Mouse (Mus musculus) bone marrow, adult 2 months (tissue): Measurements from ENCODE around the gene Nkd1. TPM values are rescaled to one million over a fixed set of nuclear protein-coding genes. Genes with fewer than 3 reads are reported as not detected.

Source experiments
- H3K27ac ChIP-seq: fragments of 200-500 bp; 2 replicates; pipeline ENCODE4 v1.5.1; 2012; ENCODE audit warnings: low read depth, mild to moderate bottlenecking, control low read depth, inconsistent platforms, low read length; ENCODE audit not compliant: control insufficient read depth, poor library complexity, insufficient read depth
- H3K4me1 ChIP-seq: fragments of 200-500 bp; 2 replicates; pipeline ENCODE4 v1.6.1; 2011; ENCODE audit warnings: low read length; ENCODE audit not compliant: control insufficient read depth, insufficient read depth
- H3K4me3 ChIP-seq: fragments of 200-500 bp; replicated peaks from 2 replicates; pipeline ENCODE3; 2011; ENCODE audit warnings: mild to moderate bottlenecking, low read depth, low read length, control low read depth; ENCODE audit not compliant: control insufficient read depth
- CTCF ChIP-seq: fragments of 200-500 bp; IDR thresholded peaks from 2 replicates; pipeline ENCODE4 v1.5.1; 2011; ENCODE audit warnings: low read length, control low read depth; ENCODE audit not compliant: control insufficient read depth, insufficient read depth
- POLR2A ChIP-seq: fragments of 200-500 bp; IDR thresholded peaks from 2 replicates; pipeline ENCODE4 v1.6.1; 2011; ENCODE audit warnings: low read depth, mild to moderate bottlenecking, control low read depth, low read length, borderline replicate concordance; ENCODE audit not compliant: control insufficient read depth
- WGBS: fragments of 180-500 bp; shearing (Covaris S2); methylation state at CpG from one replicate; pipeline ENCODE4 v1.1.7; 2018; 5-methylcytosine and 5-hydroxymethylcytosine counted together
- polyA plus RNA-seq: library from polyadenylated mRNA; stranded (reverse); fragments of >200 nt; gene quantifications from 2 replicates; pipeline ENCODE4 v1.2.4, GENCODE M21; 2011; ENCODE audit warnings: low replicate concordance; ENCODE audit not compliant: missing spikeins, insufficient read depth, insufficient read length

The Nkd1 gene
- polyA plus RNA-seq, 1 experiment: not detected

DNA sequence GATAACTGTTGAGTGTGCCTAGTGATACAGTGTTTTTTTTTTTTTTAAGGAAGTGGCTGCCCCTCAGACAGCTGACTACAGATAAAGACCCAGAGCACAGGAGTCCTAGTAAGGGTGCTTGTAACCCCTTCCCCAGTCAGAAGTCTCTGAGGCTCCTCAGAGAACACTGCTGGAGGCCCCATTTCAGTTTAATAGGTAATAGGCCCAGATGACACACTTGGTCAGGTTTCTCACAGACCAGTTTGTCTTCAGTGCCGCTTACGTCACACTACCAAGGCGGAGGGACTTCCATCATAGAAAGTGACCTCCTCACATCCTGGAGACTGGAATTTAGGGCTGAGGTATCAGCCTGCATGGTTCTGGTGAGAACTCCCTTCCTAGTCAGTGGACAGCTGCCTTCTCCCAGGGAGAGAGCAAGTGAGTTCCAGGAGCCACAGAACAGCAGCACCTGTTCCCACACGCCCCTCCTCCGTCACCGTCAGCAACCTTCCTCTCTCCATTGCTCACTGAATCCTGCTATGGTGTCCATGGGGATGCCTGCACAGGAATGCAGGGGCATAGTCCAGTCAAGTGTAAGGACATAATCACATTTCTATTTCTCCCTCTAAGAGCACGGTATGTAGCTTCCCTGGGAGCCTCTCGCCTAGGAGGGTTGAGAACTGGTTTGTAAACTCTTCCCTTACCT is 67.2 kb downstream of the Nkd1 start:
- H3K4me3 ChIP-seq: no peak overlapping the region
- TF ChIP-seq POLR2A (no peak), CTCF (no peak)
- WGBS: 89% methylated on average over 8 of the region's 8 CpGs
- H3K4me1 ChIP-seq: no peaks in the 10 kb centered on the region
- no peak overlapping the region for H3K27ac ChIP-seq

DNA sequence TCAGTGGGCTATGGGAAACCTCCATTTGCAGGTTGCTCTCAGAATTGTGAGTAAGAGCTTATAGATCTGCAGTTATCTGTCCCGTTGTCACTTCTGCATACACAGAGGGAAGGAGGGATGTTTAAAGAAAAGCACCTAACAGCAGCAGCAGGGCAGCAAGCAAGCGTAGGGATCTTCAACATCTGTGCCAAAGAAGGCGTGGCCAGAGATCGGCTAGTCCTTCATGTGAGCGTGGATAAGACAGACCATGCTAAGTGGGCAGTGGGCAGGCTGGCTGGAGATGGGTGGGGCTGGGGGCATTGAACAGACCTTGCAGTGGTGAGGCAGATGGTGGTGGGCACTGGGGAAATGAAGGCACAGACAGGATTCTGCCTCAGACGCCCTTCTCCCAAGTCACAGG is 69.1 kb downstream of the Nkd1 start:
- no peak overlapping the region for H3K4me3 ChIP-seq
- WGBS: 77% methylated on average over 6 of the region's 6 CpGs
- no peaks in the 10 kb centered on the region for H3K4me1 ChIP-seq
- TF ChIP-seq POLR2A: no peak
- no peak for TF ChIP-seq CTCF
- H3K27ac ChIP-seq: no peak overlapping the region

DNA sequence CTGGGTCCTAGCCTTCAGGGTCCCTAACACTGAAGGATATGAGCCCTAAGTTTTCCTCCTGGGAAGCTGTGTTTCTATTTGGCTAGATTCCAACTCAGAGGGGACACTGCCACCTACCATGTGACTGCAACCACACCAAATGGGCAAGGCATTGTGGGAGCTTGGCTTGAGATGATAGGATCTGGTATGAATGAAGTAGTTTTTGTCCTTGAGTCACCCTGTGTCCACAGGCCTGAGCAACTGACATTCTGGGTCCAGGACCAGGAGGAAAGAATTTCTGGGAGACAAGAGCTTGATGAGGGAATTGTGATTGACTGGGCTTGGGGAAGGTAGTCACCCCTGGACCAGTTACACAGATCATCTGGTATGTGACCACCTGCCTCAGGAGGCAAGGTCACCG is 72.8 kb downstream of the Nkd1 start:
- Histone ChIP-seq H3K4me3 (no peak overlapping the region), H3K4me1 (no peaks in the 10 kb centered on the region), H3K27ac (no peak overlapping the region)
- TF ChIP-seq POLR2A (no peak), CTCF (no peak)
- WGBS: 91% methylated on average over 1 of the region's 1 CpGs

DNA sequence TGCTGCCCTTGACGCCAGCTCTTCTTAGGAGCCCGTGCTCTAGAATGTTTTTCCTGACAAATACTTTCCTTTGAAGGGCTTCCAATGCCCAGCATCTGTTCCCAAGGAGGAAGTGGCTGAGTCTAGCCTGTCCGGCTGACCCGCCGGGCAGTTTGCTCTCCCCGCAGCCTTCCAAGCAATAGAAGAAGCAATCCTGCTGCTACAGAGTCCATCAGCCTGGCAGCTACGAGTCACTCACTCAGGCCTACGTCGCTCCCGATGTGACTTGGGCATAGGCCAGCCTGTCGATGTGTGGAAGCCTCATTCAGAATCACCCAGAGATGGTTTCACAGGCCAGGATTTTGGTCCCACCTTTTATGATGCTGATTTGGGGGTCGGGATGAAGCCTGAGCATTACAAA is 74.9 kb downstream of the Nkd1 start:
- no peak for TF ChIP-seq CTCF
- TF ChIP-seq POLR2A: no peak
- Histone ChIP-seq H3K4me3 (no peak overlapping the region), H3K27ac (no peak overlapping the region), H3K4me1 (no peaks in the 10 kb centered on the region)
- WGBS: 86% methylated on average over 12 of the region's 12 CpGs

DNA sequence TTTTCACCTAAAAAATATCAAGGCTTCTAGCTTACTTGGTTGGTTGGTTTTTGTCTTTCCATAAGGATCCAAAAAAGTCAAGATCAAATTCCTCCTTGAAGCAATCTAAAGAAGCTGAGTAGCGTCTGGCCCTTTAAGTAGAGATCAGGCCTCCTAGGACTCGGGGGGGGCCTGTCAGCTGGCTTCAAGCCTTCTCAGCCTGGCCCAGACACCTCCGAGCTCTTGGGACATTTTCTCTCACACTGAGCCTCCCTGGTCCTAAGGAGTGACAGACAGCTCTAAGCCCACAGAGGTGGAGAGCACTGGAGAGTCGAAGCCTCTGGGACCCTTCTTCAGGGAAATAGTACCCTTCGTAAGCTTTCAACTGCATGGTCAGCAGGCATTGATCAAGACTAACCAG is 77.4 kb downstream of the Nkd1 start:
- Histone ChIP-seq H3K4me1 (no peaks in the 10 kb centered on the region), H3K4me3 (no peak overlapping the region), H3K27ac (no peak overlapping the region)
- no peak for TF ChIP-seq CTCF
- WGBS: 75% methylated on average over 5 of the region's 5 CpGs

DNA sequence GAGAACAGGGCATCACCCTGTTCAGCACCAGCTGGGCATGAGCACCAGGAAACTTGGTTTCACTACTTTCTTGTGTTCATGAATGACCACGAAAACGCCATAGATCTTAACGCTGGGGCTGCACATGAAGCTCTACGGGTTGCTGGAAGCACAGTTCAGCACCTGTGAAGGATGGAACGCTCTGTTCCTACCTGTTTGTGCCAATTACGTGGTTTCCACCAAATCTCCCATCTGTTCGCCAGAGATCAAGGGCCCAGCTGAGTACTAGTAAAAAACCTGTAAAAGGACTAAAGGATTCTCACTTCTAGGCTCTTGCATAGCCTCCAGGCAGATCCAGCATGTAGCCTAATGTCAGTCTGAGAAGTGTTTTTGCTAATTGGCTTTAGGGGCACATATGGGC is 78.3 kb downstream of the Nkd1 start:
- 66% methylated on average over 7 of the region's 7 CpGs for WGBS
- H3K4me1 ChIP-seq: no peaks in the 10 kb centered on the region

DNA sequence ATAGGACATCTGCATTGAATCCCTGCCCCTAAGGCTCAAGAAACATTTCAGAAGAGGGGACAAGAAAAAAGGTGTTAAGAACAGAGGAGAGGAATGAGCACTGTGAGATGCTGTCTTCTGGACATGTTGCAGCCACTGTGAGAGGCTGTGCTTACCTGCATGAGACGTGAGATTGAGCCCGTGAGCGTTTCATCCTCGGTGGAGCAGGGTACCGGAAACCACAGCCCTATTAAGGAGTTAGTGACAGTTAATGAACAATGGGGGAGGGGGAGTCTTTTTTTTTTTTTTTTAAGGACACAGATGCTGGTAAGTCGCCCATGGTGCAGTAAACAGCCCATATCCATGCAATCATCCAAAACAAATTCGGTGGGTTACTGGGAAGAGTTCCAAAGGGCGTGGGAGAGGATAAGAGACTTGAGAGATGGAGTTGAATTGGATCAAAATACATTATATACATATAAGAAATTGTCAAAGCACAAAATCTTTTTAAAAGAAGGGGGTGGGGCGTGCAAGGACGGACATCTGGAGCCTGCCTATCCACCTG is 82.4 kb downstream of the Nkd1 start:
- TF ChIP-seq POLR2A: no peak
- TF ChIP-seq CTCF: no peak
- Histone ChIP-seq H3K4me3 (no peak overlapping the region), H3K4me1 (no peaks in the 10 kb centered on the region), H3K27ac (no peak overlapping the region)
- WGBS: 29% methylated on average over 10 of the region's 10 CpGs

More for the DNA sequence above, 78.3 kb downstream of the Nkd1 start:
- Histone ChIP-seq H3K27ac (no peak overlapping the region), H3K4me3 (no peak overlapping the region)
- TF ChIP-seq CTCF (no peak), POLR2A (no peak)

DNA sequence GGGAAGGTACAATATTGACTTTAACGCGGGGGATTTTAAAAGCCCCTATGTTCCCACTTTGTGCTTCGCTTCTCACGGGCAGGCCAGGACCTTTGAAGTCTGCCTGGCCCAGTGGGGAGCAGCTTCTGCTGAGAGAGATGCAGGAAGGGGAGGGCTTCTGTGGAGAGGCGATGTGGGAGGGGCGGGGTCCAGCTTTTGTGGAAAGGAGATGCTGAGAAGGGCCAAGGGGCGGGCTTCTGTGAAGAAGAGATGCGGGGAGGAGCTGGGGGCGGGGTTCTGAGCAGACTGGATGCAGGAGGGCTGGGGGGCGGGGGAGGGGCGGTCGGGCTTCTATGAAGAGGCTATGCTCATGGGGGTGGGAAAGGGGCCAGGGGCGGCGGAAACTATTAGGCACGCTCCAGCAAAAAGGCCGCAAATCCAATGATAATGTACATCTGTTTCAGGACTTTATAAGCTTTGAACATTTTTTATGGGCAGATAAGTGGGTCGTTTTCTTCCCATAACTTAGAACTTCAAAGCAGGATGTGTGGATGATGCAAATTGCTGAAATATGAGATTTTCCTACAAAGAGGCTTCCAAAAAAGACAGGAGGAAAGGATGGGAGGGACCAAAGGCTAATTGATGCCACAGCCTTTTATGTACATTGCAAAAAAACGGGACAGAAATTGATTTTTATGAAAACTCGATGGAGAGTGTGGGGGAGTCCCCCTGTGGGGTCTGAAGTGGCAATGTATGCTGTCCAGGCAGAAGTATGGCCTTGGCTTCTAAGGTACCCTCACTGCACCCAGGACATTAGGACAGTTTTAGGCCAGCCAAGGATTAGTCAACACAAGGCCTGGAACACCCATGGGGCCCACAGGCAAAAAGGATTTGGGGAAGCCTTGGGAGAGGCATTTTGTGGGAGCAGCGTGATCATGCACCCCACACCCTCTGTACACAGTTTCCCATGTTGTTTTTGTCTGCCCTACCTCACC is 83.2 kb downstream of the Nkd1 start:
- H3K4me3 ChIP-seq: no peak overlapping the region
- no peak overlapping the region for H3K27ac ChIP-seq
- no peak for TF ChIP-seq POLR2A
- no peak for TF ChIP-seq CTCF
- H3K4me1 ChIP-seq: no peaks in the 10 kb centered on the region
- WGBS: 39% methylated on average over 20 of the region's 20 CpGs

DNA sequence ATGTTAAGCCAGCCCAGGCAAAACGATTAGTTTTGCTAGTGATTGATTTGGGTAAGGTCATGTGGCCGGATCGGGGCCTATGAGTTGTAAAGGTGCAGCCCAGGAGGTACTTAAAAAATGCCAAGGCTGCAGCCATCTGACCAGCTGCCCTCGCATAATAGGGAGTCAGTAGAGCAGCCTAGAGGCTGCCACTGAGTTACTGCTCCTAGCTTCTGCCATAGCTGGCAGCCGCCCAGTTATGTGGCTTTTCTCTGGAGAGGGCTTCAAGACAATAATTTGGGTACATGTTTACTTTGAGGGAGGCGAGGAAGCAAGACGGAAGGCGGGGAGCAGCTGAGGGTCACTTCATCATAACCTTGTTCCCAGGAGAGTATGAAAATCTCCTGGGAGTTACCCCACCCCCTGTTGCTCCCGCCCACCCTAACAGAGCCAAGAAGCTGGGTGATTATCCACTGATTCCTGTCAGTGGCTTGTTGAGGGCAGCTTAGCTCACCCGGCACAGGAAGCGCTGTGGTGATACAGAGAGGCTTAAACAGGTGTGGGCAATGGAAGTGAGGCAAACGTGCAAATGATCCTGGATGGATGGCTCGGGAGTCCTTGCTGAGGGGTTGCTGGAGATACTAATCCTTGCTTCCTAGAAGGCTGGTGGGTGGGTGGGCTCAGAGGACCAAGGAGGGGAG is 84.3 kb downstream of the Nkd1 start:
- H3K27ac ChIP-seq: no peak overlapping the region
- 22% methylated on average over 13 of the region's 13 CpGs for WGBS
- no peak overlapping the region for H3K4me3 ChIP-seq
- no peaks in the 10 kb centered on the region for H3K4me1 ChIP-seq
- TF ChIP-seq POLR2A: no peak
- TF ChIP-seq CTCF: no peak
